Mouse (Mus musculus) kidney, embryonic 15.5 days (tissue): ENCODE data around the gene Ctsll3. TPM values are rescaled to one million over a fixed set of nuclear protein-coding genes. Genes with fewer than 3 reads are reported as not detected.

Experiments
- ATAC-seq: fragments of 200-750 bp; cut with Nextera tagmentation; replicated peaks from 2 replicates; pipeline ENCODE4 v1.8.0; 2017; ENCODE audit warnings: moderate TSS enrichment; ENCODE audit not compliant: low FRiP score
- H3K27ac ChIP-seq: fragments of 300-500 bp; sonication (generic); 2 replicates; pipeline ENCODE4 v1.5.1; 2015; ENCODE audit warnings: mild to moderate bottlenecking, inconsistent platforms
- H3K27me3 ChIP-seq: fragments of 300-500 bp; sonication (generic); 2 replicates; pipeline ENCODE4 v1.6.1; 2015; ENCODE audit warnings: inconsistent platforms
- H3K36me3 ChIP-seq: fragments of 300-500 bp; sonication (generic); 2 replicates; pipeline ENCODE4 v1.6.1; 2015; ENCODE audit warnings: inconsistent platforms
- H3K4me1 ChIP-seq: fragments of 300-500 bp; sonication (generic); 2 replicates; pipeline ENCODE4 v1.6.1; 2015; ENCODE audit warnings: inconsistent platforms
- H3K4me2 ChIP-seq: fragments of 300-500 bp; sonication (generic); 2 replicates; pipeline ENCODE4 v1.6.1; 2015; ENCODE audit warnings: moderate library complexity, mild to moderate bottlenecking, inconsistent platforms
- H3K4me3 ChIP-seq: fragments of 300-500 bp; sonication (generic); replicated peaks from 2 replicates; pipeline ENCODE4 v1.5.1; 2015; ENCODE audit warnings: mild to moderate bottlenecking, inconsistent platforms
- H3K9ac ChIP-seq: fragments of 300-500 bp; sonication (generic); 2 replicates; pipeline ENCODE4 v1.6.1; 2015; ENCODE audit warnings: mild to moderate bottlenecking, inconsistent platforms
- H3K9me3 ChIP-seq: fragments of 300-500 bp; sonication (generic); replicated peaks from 2 replicates; pipeline ENCODE4 v1.6.1; 2016; ENCODE audit warnings: inconsistent platforms
- WGBS: fragments of 180-500 bp; shearing (Covaris S2); methylation state at CpG from one replicate; pipeline ENCODE4 v1.1.7; 2015; ENCODE audit warnings: mixed read lengths; 5-methylcytosine and 5-hydroxymethylcytosine counted together
- polyA plus RNA-seq: library from polyadenylated mRNA; unstranded; fragments of >200 nt; fragmentation: Nextera tagmentation; extraction: Ambion mirVana; gene quantifications from 2 replicates; pipeline ENCODE4 v1.2.1, GENCODE M21; 2015

Gene Ctsll3
- polyA plus RNA-seq, result not detected in 2 replicates

DNA sequence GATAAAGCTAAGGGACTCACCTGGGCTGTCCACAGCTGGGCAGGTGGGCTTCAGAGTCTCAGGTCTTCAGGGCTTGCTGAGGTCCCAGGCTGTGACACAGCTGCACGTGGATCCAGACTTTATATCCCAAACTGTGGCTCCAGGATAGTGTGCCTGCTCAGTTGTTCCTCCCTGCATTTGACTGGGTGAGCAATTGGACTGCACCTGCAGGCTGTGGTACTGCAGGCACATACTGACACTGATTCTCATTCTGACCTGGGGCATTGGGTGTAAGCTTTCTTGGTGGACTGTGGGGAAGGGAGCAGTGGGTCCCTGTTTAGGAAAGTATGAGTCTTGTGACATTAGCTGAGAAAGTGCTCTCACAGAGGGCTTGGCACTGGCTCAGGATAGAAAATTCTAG, at the start of gene Ctsll3:
Gene Ctsll3, minus strand, starts transcription at position 101 of the 400 bp plus-strand sequence.
- no peak within 1 kb of the TSS for H3K4me2 ChIP-seq
- no peaks in the 10 kb centered on the region for H3K36me3 ChIP-seq
- H3K27me3 ChIP-seq, result no peaks in the 10 kb centered on the region
- no peaks in the 10 kb centered on the region for H3K4me1 ChIP-seq
- H3K9me3 ChIP-seq, result no peaks in the 10 kb centered on the region
- no peak for ATAC-seq
- no peak within 1 kb of the TSS for H3K27ac ChIP-seq
- no peak within 1 kb of the TSS for H3K9ac ChIP-seq
- H3K4me3 ChIP-seq, result no peak within 1 kb of the TSS
- WGBS, result 78% methylated on average over 1 of the region's 1 CpGs

GRCm38 (mm10) chr13:60848241-60849120, 45.8 kb upstream of the Ctsll3 start:
- Histone ChIP-seq H3K36me3 (no peaks in the 10 kb centered on the region), H3K4me3 (no peak overlapping the region), H3K27me3 (no peaks in the 10 kb centered on the region), H3K4me1 (no peaks in the 10 kb centered on the region), H3K4me2 (no peak overlapping the region), H3K9ac (no peak overlapping the region), H3K27ac (no peak overlapping the region), H3K9me3 (no peaks in the 10 kb centered on the region)
- 76% methylated on average over 4 of the region's 4 CpGs for WGBS
- ATAC-seq, result no peak

DNA sequence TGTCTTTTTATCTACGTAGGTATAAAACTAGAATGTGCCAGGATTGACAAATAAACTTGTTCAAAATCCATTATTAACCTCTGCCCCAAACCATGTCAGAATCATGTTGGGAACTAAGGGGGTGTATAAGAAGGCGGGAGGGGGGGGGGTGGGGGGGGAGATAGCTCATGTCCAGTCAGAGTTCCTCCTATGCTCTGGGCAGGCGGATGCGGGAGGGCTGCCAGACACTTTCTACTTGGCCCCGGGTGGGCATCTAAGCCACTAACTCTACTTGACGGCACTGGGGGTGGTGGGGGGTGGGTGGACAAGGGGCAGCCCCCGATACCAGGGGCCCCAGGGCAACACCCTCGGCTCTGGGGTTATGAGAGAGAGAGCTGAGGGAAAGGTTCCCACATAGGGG, 40.5 kb upstream of the Ctsll3 start:
- H3K4me3 ChIP-seq, result no peak overlapping the region
- no peaks in the 10 kb centered on the region for H3K9me3 ChIP-seq
- H3K27me3 ChIP-seq, result no peaks in the 10 kb centered on the region
- no peak overlapping the region for H3K27ac ChIP-seq
- no peaks in the 10 kb centered on the region for H3K36me3 ChIP-seq
- no peak overlapping the region for H3K4me2 ChIP-seq
- H3K9ac ChIP-seq, result no peak overlapping the region
- WGBS, result 84% methylated on average over 8 of the region's 8 CpGs
- no peaks in the 10 kb centered on the region for H3K4me1 ChIP-seq
- ATAC-seq, result no peak

- Histone ChIP-seq H3K4me2 (no peak overlapping the region), H3K36me3 (no peaks in the 10 kb centered on the region), H3K9me3 (no peaks in the 10 kb centered on the region), H3K4me3 (no peak overlapping the region), H3K4me1 (no peaks in the 10 kb centered on the region), H3K9ac (no peak overlapping the region), H3K27ac (no peak overlapping the region), H3K27me3 (no peaks in the 10 kb centered on the region)
- no peak for ATAC-seq
- WGBS, result 70% methylated on average over 6 of the region's 6 CpGs
Measured at GRCm38 (mm10) chr13:60842703-60843102, 40.1 kb upstream of the Ctsll3 start.

DNA sequence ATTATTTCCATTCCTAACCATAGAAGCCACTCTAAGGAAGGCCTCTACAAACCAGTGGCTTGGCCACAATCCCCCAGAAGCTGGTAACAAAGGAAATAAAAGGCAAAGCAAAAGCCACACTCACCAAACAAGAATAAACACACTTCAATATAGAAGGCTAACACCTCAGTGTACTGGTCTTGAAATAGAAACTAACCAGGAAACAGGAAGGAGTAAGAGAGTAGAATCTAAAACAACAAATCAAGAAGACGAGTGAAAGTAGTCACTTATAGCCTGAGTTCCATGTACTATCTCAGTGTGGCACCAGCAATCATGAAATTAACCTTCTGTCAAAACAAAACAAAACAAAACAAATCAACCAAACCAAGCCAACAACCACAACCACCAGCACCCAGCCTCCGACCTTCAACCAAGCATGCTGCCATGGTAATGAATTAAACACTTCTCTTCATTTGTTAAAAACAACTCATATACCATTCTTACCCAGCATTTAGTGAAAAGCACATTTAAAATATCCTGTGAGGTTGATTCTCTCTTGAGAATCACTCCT, 36.8 kb upstream of the Ctsll3 start:
- ATAC-seq, result no peak
- WGBS, result 71% methylated on average over 2 of the region's 2 CpGs
- no peaks in the 10 kb centered on the region for H3K4me1 ChIP-seq

GRCm38 (mm10) chr13:60826052-60826451, 23.4 kb upstream of the Ctsll3 start:
- H3K4me3 ChIP-seq, result no peak overlapping the region
- H3K4me2 ChIP-seq, result no peak overlapping the region
- H3K9ac ChIP-seq, result no peak overlapping the region
- H3K9me3 ChIP-seq, result no peaks in the 10 kb centered on the region
- ATAC-seq, result no peak
- no peaks in the 10 kb centered on the region for H3K36me3 ChIP-seq
- H3K27ac ChIP-seq, result no peak overlapping the region
- no peaks in the 10 kb centered on the region for H3K4me1 ChIP-seq
- WGBS, result 64% methylated on average over 3 of the region's 3 CpGs
- no peaks in the 10 kb centered on the region for H3K27me3 ChIP-seq

More for the DNA sequence above, 36.8 kb upstream of the Ctsll3 start:
- Histone ChIP-seq H3K36me3 (no peaks in the 10 kb centered on the region), H3K4me3 (no peak overlapping the region), H3K27me3 (no peaks in the 10 kb centered on the region), H3K9me3 (no peaks in the 10 kb centered on the region), H3K4me2 (no peak overlapping the region), H3K27ac (no peak overlapping the region), H3K9ac (no peak overlapping the region)

- Histone ChIP-seq H3K9ac (no peak overlapping the region), H3K27me3 (no peaks in the 10 kb centered on the region; the same call in 1 of the 2 replicates), H3K27ac (no peak overlapping the region), H3K4me2 (no peak overlapping the region), H3K9me3 (no peaks in the 10 kb centered on the region), H3K4me3 (no peak overlapping the region), H3K36me3 (no peaks in the 10 kb centered on the region), H3K4me1 (no peaks in the 10 kb centered on the region)
- no peak for ATAC-seq
- whole genome bisulfite sequencing, result 74% methylated on average over 3 of the region's 3 CpGs
Measured at GRCm38 (mm10) chr13:60820486-60821175, 18.0 kb upstream of the Ctsll3 start.

GRCm38 (mm10) chr13:60819469-60819868, 16.8 kb upstream of the Ctsll3 start:
- no peaks in the 10 kb centered on the region; the same call in 1 of the 2 replicates for H3K27me3 ChIP-seq
- no peak overlapping the region for H3K9ac ChIP-seq
- H3K4me2 ChIP-seq, result no peak overlapping the region
- H3K27ac ChIP-seq, result no peak overlapping the region
- H3K4me3 ChIP-seq, result no peak overlapping the region
- WGBS, result 9% methylated on average over 7 of the region's 7 CpGs
- H3K9me3 ChIP-seq, result no peaks in the 10 kb centered on the region
- H3K36me3 ChIP-seq, result no peaks in the 10 kb centered on the region
- no peaks in the 10 kb centered on the region for H3K4me1 ChIP-seq
- no peak for ATAC-seq

GRCm38 (mm10) chr13:60813722-60814121, 11.1 kb upstream of the Ctsll3 start:
- Histone ChIP-seq H3K36me3 (no peaks in the 10 kb centered on the region), H3K9ac (no peak overlapping the region), H3K4me1 (no peaks in the 10 kb centered on the region), H3K27me3 (no peaks in the 10 kb centered on the region), H3K4me2 (no peak overlapping the region), H3K4me3 (no peak overlapping the region), H3K9me3 (no peaks in the 10 kb centered on the region), H3K27ac (no peak overlapping the region)
- 50% methylated on average over 1 of the region's 1 CpGs for WGBS
- ATAC-seq, result no peak

GRCm38 (mm10) chr13:60812768-60813167, 10.1 kb upstream of the Ctsll3 start:
- no peak overlapping the region for H3K4me3 ChIP-seq
- no peaks in the 10 kb centered on the region for H3K4me1 ChIP-seq
- 86% methylated on average over 6 of the region's 6 CpGs for WGBS
- no peaks in the 10 kb centered on the region for H3K27me3 ChIP-seq
- H3K9me3 ChIP-seq, result no peaks in the 10 kb centered on the region
- no peak overlapping the region for H3K9ac ChIP-seq
- no peak overlapping the region for H3K27ac ChIP-seq
- no peaks in the 10 kb centered on the region for H3K36me3 ChIP-seq
- no peak overlapping the region for H3K4me2 ChIP-seq
- ATAC-seq, result no peak

DNA sequence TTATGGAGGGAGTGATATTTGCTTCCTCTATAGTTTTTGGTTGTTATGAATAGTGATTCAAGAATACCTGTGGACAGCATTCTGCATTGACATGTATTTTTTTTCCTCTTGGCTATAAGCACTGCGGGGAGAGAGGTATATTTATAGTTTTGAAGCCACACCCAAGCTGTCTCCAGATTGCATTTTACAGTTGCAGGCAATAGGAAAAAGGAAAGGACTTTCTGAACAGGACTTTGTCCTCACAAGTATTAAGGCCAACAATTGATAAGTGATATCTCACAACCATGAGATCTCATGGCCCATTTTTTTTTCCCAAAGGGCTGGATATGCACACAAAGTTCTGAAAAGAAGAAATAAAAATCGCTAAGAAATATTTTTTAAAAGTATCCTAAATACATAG, 7.0 kb upstream of the Ctsll3 start:
- no peak overlapping the region for H3K27ac ChIP-seq
- no peak for ATAC-seq
- no peak overlapping the region for H3K4me3 ChIP-seq
- no peaks in the 10 kb centered on the region for H3K4me1 ChIP-seq
- WGBS, result 72% methylated on average over 2 of the region's 2 CpGs
- no peak overlapping the region for H3K4me2 ChIP-seq
- H3K9ac ChIP-seq, result no peak overlapping the region
- no peaks in the 10 kb centered on the region for H3K9me3 ChIP-seq
- no peaks in the 10 kb centered on the region for H3K27me3 ChIP-seq
- H3K36me3 ChIP-seq, result no peaks in the 10 kb centered on the region

GRCm38 (mm10) chr13:60789466-60789865, 13.2 kb downstream of the Ctsll3 start:
- WGBS, result 86% methylated on average over 1 of the region's 1 CpGs

More at GRCm38 (mm10) chr13:60789466-60789865, 13.2 kb downstream of the Ctsll3 start:
- no peak overlapping the region for H3K27ac ChIP-seq
- H3K27me3 ChIP-seq, result no peaks in the 10 kb centered on the region
- H3K4me3 ChIP-seq, result no peak overlapping the region
- no peaks in the 10 kb centered on the region for H3K9me3 ChIP-seq
- no peak for ATAC-seq
- no peak overlapping the region for H3K4me2 ChIP-seq
- no peak overlapping the region for H3K9ac ChIP-seq
- H3K36me3 ChIP-seq, result no peaks in the 10 kb centered on the region
- no peaks in the 10 kb centered on the region for H3K4me1 ChIP-seq
